Mouse (Mus musculus): ENCODE measurements around the gene Tmem87b. TPM values are rescaled to one million over a fixed set of nuclear protein-coding genes. Genes with fewer than 3 reads are reported as not detected.

Tmem87b gene
- polyA plus RNA-seq, 1 experiment from 2014 or later: 9.5 TPM

- Histone ChIP-seq H3K4me2 (peak within 1 kb of the TSS; percentile 63), H3K9me3 (replicated peaks) (no peaks in the 10 kb centered on the region), H3K9ac (no peak within 1 kb of the TSS), H3K36me3 (no peaks in the 10 kb centered on the region), H3K27me3 (replicated peaks) (peaks cover 53% of the 10 kb centered on the region), H3K4me3 (peak within 1 kb of the TSS; percentile 38), H3K27ac (no peak within 1 kb of the TSS), H3K4me1 (no peaks in the 10 kb centered on the region)
- WGBS (ENCODE audit: insufficient replicate concordance): 76% methylated on average over 9 of the region's 9 CpGs
- no peak for ATAC-seq
Observed at GRCm38 (mm10) chr2:128862636-128863035, 44.7 kb downstream of the Tmem87b start, which contains the start of gene Fbln7. TSS of gene Fbln7 (plus strand) at chr2:128862981.

- Histone ChIP-seq H3K27ac (no peak overlapping the region), H3K36me3 (no peaks in the 10 kb centered on the region), H3K27me3 (replicated peaks) (peaks cover 53% of the 10 kb centered on the region), H3K4me3 (peak overlapping the region; percentile 38), H3K4me1 (no peaks in the 10 kb centered on the region), H3K4me2 (peak overlapping the region; percentile 63), H3K9ac (no peak overlapping the region), H3K9me3 (replicated peaks) (no peaks in the 10 kb centered on the region)
- ATAC-seq: 0 out of 2 replicates have a peak, but pooled peaks have one; percentile 30
- WGBS (ENCODE audit: insufficient replicate concordance): 4% methylated on average over 38 of the region's 38 CpGs
Observed at GRCm38 (mm10) chr2:128863777-128864331, 45.9 kb downstream of the Tmem87b start.

DNA sequence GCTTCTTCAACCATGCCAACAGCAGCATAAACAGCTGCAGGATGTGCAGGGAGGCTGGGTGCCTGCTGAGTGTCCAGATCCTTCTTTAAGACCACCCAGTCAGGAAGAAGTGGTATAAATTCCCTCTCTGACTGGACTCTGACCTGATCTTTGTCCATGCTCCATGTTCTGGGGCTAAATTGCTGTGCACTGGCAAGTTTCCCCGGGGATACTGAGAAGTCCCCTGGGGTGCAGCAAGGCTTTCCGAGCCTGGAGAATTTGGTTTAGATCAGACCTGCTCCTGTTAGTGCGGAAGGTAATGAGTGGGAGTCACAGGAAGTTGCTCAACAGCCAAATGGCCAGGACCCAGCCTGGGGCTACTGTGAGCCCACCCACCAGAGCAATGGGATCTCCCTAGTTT is 47.1 kb downstream of the Tmem87b start:
- no peaks in the 10 kb centered on the region for H3K36me3 ChIP-seq
- no peak overlapping the region for H3K9ac ChIP-seq
- H3K27ac ChIP-seq: no peak overlapping the region
- no peak overlapping the region for H3K4me2 ChIP-seq
- no peak overlapping the region for H3K4me3 ChIP-seq
- no peaks in the 10 kb centered on the region for H3K9me3 ChIP-seq (replicated peaks)
- WGBS (ENCODE audit: insufficient replicate concordance): 21% methylated on average over 3 of the region's 3 CpGs
- ATAC-seq: no peak
- peaks cover 53% of the 10 kb centered on the region for H3K27me3 ChIP-seq (replicated peaks)
- H3K4me1 ChIP-seq: no peaks in the 10 kb centered on the region

DNA sequence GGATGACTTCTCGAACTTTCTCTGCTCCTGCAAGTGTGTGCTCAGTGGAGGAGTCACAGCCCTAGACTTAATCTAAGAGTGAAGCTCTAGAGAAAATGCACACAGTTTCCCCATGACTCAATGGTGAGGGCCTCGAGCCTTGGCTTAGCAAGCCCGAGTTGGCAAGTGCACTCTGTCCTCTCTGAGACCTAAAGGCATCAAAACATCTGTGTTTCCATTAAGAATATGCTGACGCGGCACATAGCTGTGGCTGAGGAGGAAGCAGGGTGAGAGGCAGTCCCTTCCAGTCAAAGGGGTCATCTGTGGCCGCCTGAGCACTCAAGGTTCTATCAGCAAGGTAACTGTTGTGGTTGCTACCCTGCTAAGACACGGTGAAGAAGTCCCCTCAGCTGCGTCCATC is 53.7 kb downstream of the Tmem87b start:
- no peak for ATAC-seq
- WGBS (ENCODE audit: insufficient replicate concordance): 60% methylated on average over 8 of the region's 8 CpGs
- Histone ChIP-seq H3K9ac (no peak overlapping the region), H3K36me3 (no peaks in the 10 kb centered on the region), H3K4me3 (no peak overlapping the region), H3K27me3 (replicated peaks) (peaks cover 2% of the 10 kb centered on the region; the same call in 1 of the 2 replicates), H3K9me3 (replicated peaks) (no peaks in the 10 kb centered on the region), H3K4me1 (no peaks in the 10 kb centered on the region), H3K4me2 (no peak overlapping the region), H3K27ac (no peak overlapping the region)

DNA sequence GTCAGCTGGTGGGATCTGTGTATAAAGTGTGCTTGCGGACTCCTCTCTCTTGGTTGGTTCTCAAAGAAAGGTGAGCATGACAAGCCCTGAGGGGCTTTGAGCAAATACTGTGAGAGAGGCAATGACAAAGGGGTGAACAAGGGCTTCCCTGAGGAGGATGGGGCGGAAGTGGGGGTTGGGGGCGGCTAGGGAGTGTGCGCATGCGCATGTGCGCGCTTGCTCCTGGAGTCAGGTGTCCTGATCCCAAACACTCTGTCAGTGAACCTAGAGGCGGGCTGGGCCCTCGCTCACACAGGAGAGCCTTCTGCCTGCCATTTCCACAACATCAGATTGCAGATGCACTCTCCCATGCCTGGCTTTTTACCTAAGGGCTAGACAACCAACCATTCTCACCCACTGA is 54.3 kb downstream of the Tmem87b start:
- no peak overlapping the region for H3K27ac ChIP-seq
- H3K9ac ChIP-seq: no peak overlapping the region
- no peak overlapping the region for H3K4me3 ChIP-seq
- WGBS (ENCODE audit: insufficient replicate concordance): 77% methylated on average over 9 of the region's 9 CpGs
- no peaks in the 10 kb centered on the region for H3K9me3 ChIP-seq (replicated peaks)
- H3K4me1 ChIP-seq: no peaks in the 10 kb centered on the region
- no peaks in the 10 kb centered on the region for H3K36me3 ChIP-seq
- no peak overlapping the region for H3K4me2 ChIP-seq
- no peaks in the 10 kb centered on the region for H3K27me3 ChIP-seq (replicated peaks)
- ATAC-seq: no peak

DNA sequence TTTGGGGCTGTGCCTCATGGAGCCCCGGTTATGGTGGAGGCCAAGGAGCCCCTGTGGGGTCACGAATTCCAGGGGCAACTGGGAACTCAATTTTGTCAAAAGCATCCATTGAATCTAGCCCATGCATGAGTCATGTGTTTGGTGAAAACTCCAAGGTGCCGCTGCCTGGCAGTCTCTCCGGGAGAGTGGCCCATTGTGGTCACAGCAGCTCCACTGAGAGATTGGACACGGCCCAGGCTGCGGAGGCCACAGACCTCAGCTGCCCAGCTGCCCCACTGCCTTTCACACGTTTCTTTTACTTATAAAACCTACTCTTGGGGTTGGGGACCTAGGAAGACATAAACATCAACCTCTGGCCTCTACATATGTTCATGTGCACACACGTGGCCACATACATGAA is 57.6 kb downstream of the Tmem87b start:
- Histone ChIP-seq H3K9me3 (replicated peaks) (no peaks in the 10 kb centered on the region), H3K4me1 (no peaks in the 10 kb centered on the region), H3K36me3 (no peaks in the 10 kb centered on the region), H3K27ac (no peak overlapping the region), H3K4me3 (no peak overlapping the region), H3K4me2 (no peak overlapping the region), H3K27me3 (replicated peaks) (no peaks in the 10 kb centered on the region), H3K9ac (no peak overlapping the region)
- ATAC-seq: no peak
- 63% methylated on average over 8 of the region's 8 CpGs for WGBS (ENCODE audit: insufficient replicate concordance)

DNA sequence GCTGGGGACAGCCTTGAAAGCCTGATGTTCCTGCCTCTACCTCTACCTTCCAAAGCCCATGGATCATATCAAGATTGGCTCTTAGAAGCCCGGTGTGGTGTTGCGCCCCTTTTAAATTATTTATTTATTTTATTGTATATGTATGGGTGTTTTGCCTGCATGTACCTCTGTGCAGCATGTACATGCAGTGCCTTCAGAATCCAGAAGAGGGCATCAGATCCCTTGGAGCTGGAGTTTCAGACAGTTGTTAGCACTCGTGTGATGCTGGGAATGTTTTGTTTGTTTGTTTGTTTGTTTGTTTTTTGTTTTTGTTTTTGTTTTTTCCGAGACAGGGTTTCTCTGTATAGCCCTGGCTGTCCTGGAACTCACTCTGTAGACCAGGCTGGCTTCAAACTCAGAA is 63.3 kb downstream of the Tmem87b start:
- WGBS (ENCODE audit: insufficient replicate concordance): 43% methylated on average over 4 of the region's 4 CpGs
- Histone ChIP-seq H3K9me3 (replicated peaks) (no peaks in the 10 kb centered on the region), H3K4me2 (no peak overlapping the region)

DNA sequence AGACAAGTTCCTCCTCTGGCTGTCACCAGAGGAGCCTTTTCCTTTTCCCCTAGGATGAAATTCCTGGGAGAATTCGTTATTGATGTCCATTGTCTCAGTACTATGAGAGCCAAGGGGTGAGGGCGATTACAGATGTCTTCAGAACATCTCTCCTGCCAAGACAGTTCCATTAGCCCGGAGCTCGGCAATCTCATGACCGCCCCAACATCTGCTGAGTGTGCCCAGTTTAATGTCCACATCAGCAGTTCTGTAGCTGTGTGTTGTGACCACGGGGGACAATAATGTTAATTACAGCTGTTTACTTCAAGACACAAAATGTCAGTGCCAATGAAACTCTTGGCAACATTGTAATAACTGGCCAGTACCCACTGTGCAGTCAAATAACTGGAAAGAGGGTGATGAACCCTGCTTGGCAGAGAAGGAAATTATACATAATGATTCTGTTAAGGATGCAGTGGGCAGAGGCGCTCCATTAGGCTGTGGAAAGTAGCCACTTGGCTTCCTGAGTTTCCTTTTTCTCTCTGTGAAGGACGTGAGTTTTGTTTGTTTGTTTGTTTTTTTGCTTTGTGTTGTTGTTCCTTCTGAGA is 67.4 kb downstream of the Tmem87b start:
- 63% methylated on average over 8 of the region's 8 CpGs for WGBS (ENCODE audit: insufficient replicate concordance)
- ATAC-seq: no peak
- H3K4me3 ChIP-seq: no peak overlapping the region
- H3K4me2 ChIP-seq: no peak overlapping the region
- no peak overlapping the region for H3K27ac ChIP-seq
- H3K4me1 ChIP-seq: no peaks in the 10 kb centered on the region
- no peaks in the 10 kb centered on the region for H3K9me3 ChIP-seq (replicated peaks)
- H3K36me3 ChIP-seq: no peaks in the 10 kb centered on the region
- H3K9ac ChIP-seq: no peak overlapping the region
- no peaks in the 10 kb centered on the region for H3K27me3 ChIP-seq (replicated peaks)

More for the DNA sequence above, 63.3 kb downstream of the Tmem87b start:
- no peaks in the 10 kb centered on the region for H3K27me3 ChIP-seq (replicated peaks)
- no peak overlapping the region for H3K4me3 ChIP-seq
- H3K36me3 ChIP-seq: no peaks in the 10 kb centered on the region
- no peak overlapping the region for H3K9ac ChIP-seq
- H3K4me1 ChIP-seq: no peaks in the 10 kb centered on the region
- H3K27ac ChIP-seq: no peak overlapping the region
- no peak for ATAC-seq

DNA sequence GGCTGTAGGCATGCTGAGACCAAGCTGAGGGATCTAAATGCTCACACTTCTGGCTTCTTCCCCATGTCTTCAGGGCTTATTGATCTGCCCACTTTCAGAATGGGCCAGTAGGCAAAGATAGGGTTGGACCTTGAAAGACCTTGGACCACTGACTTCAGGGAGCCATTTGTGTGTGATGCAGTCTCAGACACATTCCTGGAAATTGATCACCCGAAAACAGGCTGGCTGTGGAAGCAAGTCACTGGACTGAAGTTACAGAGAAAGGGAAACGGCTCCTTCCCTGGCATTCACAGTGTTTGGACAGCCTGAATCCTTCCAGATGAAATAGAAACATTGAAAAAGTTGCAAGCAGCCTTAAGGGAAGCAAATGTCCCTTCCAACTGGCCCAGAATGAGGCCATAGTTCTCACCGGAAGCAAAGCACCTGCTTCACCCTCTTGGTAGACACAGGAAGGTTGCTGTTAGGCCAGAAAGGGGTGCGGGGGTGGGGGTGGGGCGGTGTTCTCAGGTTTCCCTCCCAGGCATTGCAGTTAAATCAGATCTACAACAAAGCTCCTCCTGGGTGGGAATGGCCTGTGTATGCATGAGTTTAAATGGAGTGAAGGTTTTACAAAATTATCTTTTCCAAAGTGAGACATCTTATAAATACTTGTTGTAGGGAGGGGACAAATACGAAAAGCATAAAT is 70.1 kb downstream of the Tmem87b start:
- WGBS (ENCODE audit: insufficient replicate concordance): 51% methylated on average over 6 of the region's 6 CpGs

GRCm38 (mm10) chr2:128890661-128891335 is 72.9 kb downstream of the Tmem87b start:
- no peak overlapping the region for H3K27ac ChIP-seq
- H3K36me3 ChIP-seq: no peaks in the 10 kb centered on the region
- peaks cover 3% of the 10 kb centered on the region; the same call in 1 of the 2 replicates for H3K4me1 ChIP-seq
- H3K9me3 ChIP-seq (replicated peaks): peaks cover 5% of the 10 kb centered on the region; the same call in 1 of the 2 replicates
- H3K27me3 ChIP-seq (replicated peaks): peaks cover 18% of the 10 kb centered on the region
- no peak overlapping the region for H3K4me3 ChIP-seq
- WGBS (ENCODE audit: insufficient replicate concordance): 76% methylated on average over 4 of the region's 4 CpGs
- no peak for ATAC-seq
- no peak overlapping the region for H3K4me2 ChIP-seq
- no peak overlapping the region for H3K9ac ChIP-seq

More for the DNA sequence above, 70.1 kb downstream of the Tmem87b start:
- H3K27ac ChIP-seq: no peak overlapping the region
- peaks cover 3% of the 10 kb centered on the region; the same call in 1 of the 2 replicates for H3K4me1 ChIP-seq
- peaks cover 5% of the 10 kb centered on the region; the same call in 1 of the 2 replicates for H3K9me3 ChIP-seq (replicated peaks)
- H3K36me3 ChIP-seq: no peaks in the 10 kb centered on the region
- H3K4me2 ChIP-seq: no peak overlapping the region
- peaks cover 11% of the 10 kb centered on the region for H3K27me3 ChIP-seq (replicated peaks)
- no peak overlapping the region for H3K9ac ChIP-seq
- H3K4me3 ChIP-seq: no peak overlapping the region
- ATAC-seq: no peak

DNA sequence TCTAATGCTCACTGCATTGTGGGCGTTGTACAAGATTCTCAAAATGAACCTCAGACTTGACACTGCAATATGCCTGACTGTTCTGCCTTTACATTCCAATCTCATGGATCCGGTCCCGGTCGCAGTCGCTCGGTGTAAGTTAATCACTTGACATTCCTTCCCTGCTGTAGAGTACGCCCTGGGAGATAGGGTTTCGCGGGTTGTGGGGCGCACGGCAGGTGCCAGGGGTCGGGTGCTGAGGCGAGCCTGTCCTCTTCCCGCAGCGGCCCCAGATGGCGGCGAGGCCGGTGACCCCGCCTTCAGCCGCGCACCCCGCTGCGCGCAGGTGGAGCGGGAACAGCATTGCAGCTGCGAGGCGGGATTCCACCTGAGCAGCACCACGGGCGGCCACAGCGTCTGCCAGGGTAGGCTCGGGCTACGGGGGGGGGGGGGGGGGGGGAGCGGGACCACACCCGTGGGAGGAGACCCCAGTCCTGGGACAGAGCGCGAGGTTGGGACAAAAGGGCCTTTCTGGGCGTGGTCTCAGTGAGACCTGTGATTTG is 74.3 kb downstream of the Tmem87b start:
- H3K27ac ChIP-seq: no peak overlapping the region
- WGBS (ENCODE audit: insufficient replicate concordance): 13% methylated on average over 36 of the region's 37 CpGs
- H3K36me3 ChIP-seq: no peaks in the 10 kb centered on the region
- peaks cover 3% of the 10 kb centered on the region; the same call in 1 of the 2 replicates for H3K4me1 ChIP-seq
- peak overlapping the region; percentile 37; the same call in 1 of the 2 replicates for H3K9ac ChIP-seq
- ATAC-seq: no peak
- H3K9me3 ChIP-seq (replicated peaks): peaks cover 5% of the 10 kb centered on the region; the same call in 1 of the 2 replicates
- peaks cover 18% of the 10 kb centered on the region for H3K27me3 ChIP-seq (replicated peaks)
- H3K4me2 ChIP-seq: peak overlapping the region; percentile 61
- H3K4me3 ChIP-seq: peak overlapping the region; percentile 28

Data from liver, embryonic 12.5 days (tissue).